8 mouse cellular contexts compared by ENCODE assay signal in the genomic region with DNA sequence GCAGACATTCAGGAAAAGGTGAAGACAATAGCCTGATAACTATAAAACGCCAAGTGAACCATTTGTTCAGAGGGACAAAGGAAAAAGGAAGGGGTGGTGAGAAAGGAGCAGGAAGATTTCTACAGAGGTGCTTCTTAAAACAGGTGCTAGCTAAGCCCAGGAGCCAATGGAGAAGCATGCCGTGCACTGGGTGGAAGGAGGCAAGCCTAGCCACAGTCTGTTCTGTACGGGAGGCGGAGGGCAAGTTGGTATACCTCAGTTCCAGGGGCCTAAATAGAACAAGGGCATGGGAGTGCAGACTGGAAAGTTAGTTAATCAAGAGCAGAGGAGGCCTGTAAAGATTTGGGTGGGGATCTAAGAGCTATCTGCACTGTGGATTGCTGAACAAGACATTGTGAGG. TPM values are rescaled to one million over a fixed set of nuclear protein-coding genes. Genes with fewer than 3 reads are reported as not detected.
DNase-seq lines count a peak whose midpoint lies in the region; ATAC-seq and TF ChIP-seq lines count a peak whose summit lies in the region.

No protein-coding gene starts in this region.

- TF ChIP-seq POLR2A in heart, adult 2 months (IDR thresholded peaks at IDR 0.05; ENCODE audit: insufficient read depth, low read depth, low read length): no peak
- no peak for TF ChIP-seq POLR2A in cortical plate, adult 2 months (IDR thresholded peaks at IDR 0.05; ENCODE audit: extremely low read depth, insufficient read depth, low read length)

- intact Hi-C loops in heart, adult 2 months (cut with DNase I): loop anchor here (2.0 to 10.0 kb wide), 2 partner anchors 40 to 252 kb away; partner anchors contain the start of genes Cox17, Gm21987 and Maats1

- TF ChIP-seq CTCF in heart, adult 2 months (IDR thresholded peaks at IDR 0.05): no peak
- no peak for TF ChIP-seq CTCF in cortical plate, adult 2 months (IDR thresholded peaks at IDR 0.05; ENCODE audit: extremely low read depth, insufficient read depth, low read length)

- ATAC-seq in hindbrain, embryonic 15.5 days (ENCODE audit: low FRiP score, low read depth): no peak
- no peak for ATAC-seq in midbrain, embryonic 11.5 days (ENCODE audit: low FRiP score)

- peaks cover 21% of the 10 kb centered on the region for H3K36me3 ChIP-seq in heart, adult 2 months (ENCODE audit: control insufficient read depth, insufficient read depth, low read length)
- H3K36me3 ChIP-seq in hindbrain, embryonic 15.5 days: no peaks in the 10 kb centered on the region
- no peaks in the 10 kb centered on the region for H3K36me3 ChIP-seq in midbrain, embryonic 11.5 days (ENCODE audit: control insufficient read depth, insufficient read depth, low read length)

- peak overlapping the region; percentile 74 for H3K27ac ChIP-seq in heart, adult 2 months
- H3K27ac ChIP-seq in cortical plate, adult 2 months (ENCODE audit: insufficient read depth, low read length): no peak overlapping the region
- peak overlapping the region; percentile 13; the same call in 1 of the 2 replicates for H3K27ac ChIP-seq in hindbrain, embryonic 15.5 days (replicated peaks)
- no peak overlapping the region for H3K27ac ChIP-seq in midbrain, embryonic 11.5 days (ENCODE audit: low read depth, low read length)

- H3K4me3 ChIP-seq in heart, adult 2 months: peak overlapping the region; percentile 88
- H3K4me3 ChIP-seq in cortical plate, adult 2 months (ENCODE audit: insufficient read depth, low read length): peak overlapping the region; percentile 67
- H3K4me3 ChIP-seq in hindbrain, embryonic 15.5 days: peak overlapping the region; percentile 97
- H3K4me3 ChIP-seq in midbrain, embryonic 11.5 days (ENCODE audit: low read depth, low read length): peak overlapping the region; percentile 54

- 0% methylated on average over 4 of the region's 4 CpGs for WGBS in heart, adult 2 months
- 1% methylated on average over 4 of the region's 4 CpGs for WGBS in hindbrain, embryonic 15.5 days
- WGBS in midbrain, embryonic 11.5 days: 8% methylated on average over 4 of the region's 4 CpGs

- H3K4me2 ChIP-seq in hindbrain, embryonic 15.5 days: peak overlapping the region; percentile 92
- H3K4me2 ChIP-seq in midbrain, embryonic 11.5 days: peak overlapping the region; percentile 89

- H3K27me3 ChIP-seq in heart, adult 2 months (ENCODE audit: control insufficient read depth, insufficient read depth, low read length): no peaks in the 10 kb centered on the region
- H3K27me3 ChIP-seq in hindbrain, embryonic 15.5 days: no peaks in the 10 kb centered on the region
- H3K27me3 ChIP-seq in midbrain, embryonic 11.5 days (ENCODE audit: control insufficient read depth, insufficient read depth, low read length): no peaks in the 10 kb centered on the region

- H3K79me2 ChIP-seq in heart, adult 2 months (replicated peaks; ENCODE audit: control insufficient read depth, insufficient read depth, low read length): peaks cover 6% of the 10 kb centered on the region

- peaks cover 11% of the 10 kb centered on the region for H3K4me1 ChIP-seq in heart, adult 2 months (ENCODE audit: control insufficient read depth, insufficient read depth, low read length)
- peaks cover 11% of the 10 kb centered on the region for H3K4me1 ChIP-seq in cortical plate, adult 2 months (ENCODE audit: control insufficient read depth, insufficient read depth, low read length)
- peaks cover 47% of the 10 kb centered on the region for H3K4me1 ChIP-seq in hindbrain, embryonic 15.5 days (replicated peaks)
- peaks cover 19% of the 10 kb centered on the region for H3K4me1 ChIP-seq in midbrain, embryonic 11.5 days (ENCODE audit: control insufficient read depth, insufficient read depth, low read length)

- no peak for TF ChIP-seq EP300 in heart, adult 2 months (IDR thresholded peaks at IDR 0.05; ENCODE audit: insufficient read depth, low read depth, low read length)

- DNase-seq in heart, adult 2 months: peak in 1 of 2 experiments; percentile 26
- no peak for DNase-seq in heart, adult 8-10 months (ENCODE audit: low spot score)
- peak; percentile 88 for DNase-seq in midbrain, embryonic 11.5 days (ENCODE audit: low spot score, missing footprints)
- peak; percentile 54 for DNase-seq in thymus, postnatal 4 days
- DNase-seq in spleen, adult 18-20 months: no peak
- DNase-seq in right cerebral cortex, postnatal 4 days: no peak

- H3K9me3 ChIP-seq in hindbrain, embryonic 15.5 days: no peaks in the 10 kb centered on the region
- H3K9me3 ChIP-seq in midbrain, embryonic 11.5 days (ENCODE audit: control insufficient read depth, low read length): no peaks in the 10 kb centered on the region

- H3K9ac ChIP-seq in heart, adult 2 months (ENCODE audit: low read depth, low read length): peak overlapping the region; percentile 52
- H3K9ac ChIP-seq in hindbrain, embryonic 15.5 days: peak overlapping the region; percentile 51
- H3K9ac ChIP-seq in midbrain, embryonic 11.5 days (ENCODE audit: low read length): peak overlapping the region; percentile 61

RNA-seq across cellular contexts. Expression of gene Gsk3b, which starts 3.8 kb away (rescaled TPM):
- 10 to 100 TPM; 48.8 to 58.3 TPM for total RNA-seq in heart, adult 2 months (2021)
- polyA plus RNA-seq in heart, adult 2 months (2012; rRNA removed): 9.9 and 21.6 TPM in 2 replicates
- total RNA-seq in heart, adult 8-10 months (2022): 10 to 100 TPM; 48.8 to 54.3 (median 53.0) TPM
- polyA plus RNA-seq in cortical plate, adult 2 months (2012; rRNA removed): 45.1 and 47.2 TPM in 2 replicates
- polyA plus RNA-seq in hindbrain, embryonic 15.5 days (2015; fragmentation: Nextera tagmentation; extraction: Ambion mirVana): 146 and 151 TPM in 2 replicates
- 120 and 121 TPM in 2 replicates for polyA plus RNA-seq in midbrain, embryonic 11.5 days (2014; fragmentation: Nextera tagmentation; extraction: Ambion mirVana)

Comparison
In these comparisons a context has a peak if more than half of its experiments do, and no peak if none do; other contexts are left out.
1. DNase-seq: peak in midbrain, embryonic 11.5 days (single experiment) and thymus, postnatal 4 days (single experiment); none in heart, adult 8-10 months (single experiment), spleen, adult 18-20 months (0 of 2) and right cerebral cortex, postnatal 4 days (single experiment).
2. H3K27ac ChIP-seq: peak in heart, adult 2 months (single experiment) and hindbrain, embryonic 15.5 days (single experiment); none in cortical plate, adult 2 months (single experiment) and midbrain, embryonic 11.5 days (single experiment).
3. Peak in every context shown above with its lines, with median percentiles within 50 percentile points of each other: H3K4me3 ChIP-seq and H3K9ac ChIP-seq.